Mouse (Mus musculus) kidney, postnatal 14 days (tissue): ENCODE results near the gene Gpr162.
"Not testable (repeated sequence)": the region's sequence is repeated elsewhere in the genome, so short reads cannot be mapped to it uniquely, and the experiment has no call there.

Source experiments
- DNase-seq: peaks from one replicate; pipeline ENCODE4 v3.0.0; 2022; ENCODE audit warnings: mixed read lengths

Gpr162 gene

DNA sequence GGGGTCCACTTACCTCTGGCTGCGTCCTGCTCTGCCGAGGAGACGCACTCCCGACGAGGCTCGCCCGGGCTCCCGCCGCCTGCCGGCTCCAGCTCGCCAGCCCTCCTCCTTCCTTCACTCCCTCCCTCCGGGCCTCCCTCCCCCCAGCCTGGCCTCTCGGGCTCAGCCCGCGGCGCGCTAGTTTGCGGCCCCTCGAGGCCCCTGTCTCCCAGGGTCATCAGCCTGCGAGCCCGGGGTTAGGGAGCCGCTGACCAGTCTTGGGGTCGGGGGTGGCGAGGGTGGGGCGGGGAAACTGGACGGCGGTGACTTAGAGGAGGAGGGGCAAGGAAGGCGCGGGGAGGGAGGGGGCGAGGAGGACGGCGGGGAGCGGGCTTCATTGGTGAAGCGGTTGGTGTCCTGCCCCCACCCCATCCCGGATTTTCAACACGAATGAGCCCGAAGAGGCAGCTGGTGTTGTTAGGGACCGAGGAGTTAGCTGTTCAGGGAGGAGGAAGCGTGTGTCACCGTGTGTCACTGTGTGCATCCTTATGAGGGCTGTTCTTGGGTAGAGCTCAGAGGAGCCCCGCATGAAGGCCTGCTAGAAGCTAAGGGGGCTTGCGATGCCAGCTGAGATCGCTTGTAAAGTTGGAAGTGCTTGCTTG is at the start of gene Gpr162:
Gene Gpr162, minus strand, starts transcription at position 326 of the 641 bp plus-strand sequence.
- DNase-seq: peak; percentile 68

DNA sequence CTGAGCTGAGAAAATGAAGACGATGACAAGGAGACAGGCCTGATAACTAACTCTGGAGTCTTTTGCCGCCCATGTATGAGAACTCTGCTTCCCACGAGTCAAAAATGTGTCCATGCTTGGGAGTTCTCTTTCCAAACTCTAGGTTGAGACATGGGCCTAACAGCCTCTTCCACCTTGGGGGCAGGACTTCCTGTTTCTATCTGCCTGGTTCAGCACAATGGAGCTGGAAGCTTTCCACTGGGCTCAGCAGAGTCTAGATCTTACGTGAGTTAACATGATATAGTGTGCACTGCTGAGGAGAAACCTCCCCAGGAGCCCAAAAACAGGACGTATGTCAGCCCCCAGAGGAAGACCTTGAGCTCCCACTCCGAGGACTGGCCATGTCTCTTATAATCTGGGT is 49.4 kb upstream of the Gpr162 start:
- no peak for DNase-seq

DNA sequence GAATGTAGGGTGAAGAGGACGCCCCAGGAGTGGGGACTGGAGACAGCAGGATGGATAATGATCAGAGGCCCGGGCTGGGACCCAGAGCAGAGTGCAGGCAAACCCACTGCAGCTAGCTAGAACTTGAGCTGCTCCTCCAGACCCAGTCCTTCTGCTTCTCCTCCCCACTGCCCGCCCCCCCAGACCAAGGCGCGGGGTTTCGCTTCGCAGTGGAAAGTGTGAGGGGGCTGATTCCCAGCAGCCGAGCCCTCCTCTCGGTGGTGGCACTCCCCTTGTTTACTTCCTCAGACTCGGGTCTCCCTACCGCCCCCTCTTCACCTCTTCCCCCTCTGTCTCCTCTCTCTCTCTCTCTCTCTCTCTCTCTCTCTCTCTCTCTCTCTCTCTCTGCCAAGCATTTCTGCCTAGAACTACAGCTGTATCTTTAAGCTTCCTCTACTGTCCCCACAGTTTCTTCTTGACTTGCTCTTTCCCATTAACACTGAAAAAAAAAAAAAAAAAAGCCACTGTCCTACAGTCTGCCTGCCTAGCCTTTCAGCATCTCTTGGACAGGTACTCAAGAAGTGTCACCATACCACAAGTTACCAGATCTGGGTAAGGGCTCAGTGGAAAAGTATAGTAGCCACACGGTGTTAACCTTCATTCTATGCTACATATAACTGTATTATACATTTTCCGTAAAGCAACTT is 47.9 kb upstream of the Gpr162 start, which contains the start of gene Lag3:
Gene Lag3, minus strand, starts transcription at position 173 of the 686 bp plus-strand sequence.
- no peak for DNase-seq

DNA sequence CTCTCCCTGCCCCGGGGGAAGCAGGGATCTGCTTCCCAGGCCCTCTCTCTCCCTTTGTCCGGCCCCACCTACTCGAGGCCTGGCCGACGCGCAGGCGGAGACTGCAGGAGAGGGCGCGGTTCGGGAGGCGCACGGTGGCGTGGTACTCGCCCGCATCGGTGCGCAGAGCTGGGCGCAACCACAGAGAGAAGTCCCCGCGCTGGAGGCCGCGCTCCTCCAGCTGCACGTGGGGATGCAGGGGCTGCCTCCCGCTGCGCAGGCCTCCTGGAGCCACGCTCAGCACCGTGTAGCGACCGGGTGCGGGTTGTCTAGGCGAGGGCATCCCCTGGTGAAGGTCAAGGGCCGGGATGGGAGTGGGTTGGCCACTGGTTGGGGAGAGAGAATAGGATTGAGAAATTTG is 46.2 kb upstream of the Gpr162 start:
- DNase-seq: no peak

DNA sequence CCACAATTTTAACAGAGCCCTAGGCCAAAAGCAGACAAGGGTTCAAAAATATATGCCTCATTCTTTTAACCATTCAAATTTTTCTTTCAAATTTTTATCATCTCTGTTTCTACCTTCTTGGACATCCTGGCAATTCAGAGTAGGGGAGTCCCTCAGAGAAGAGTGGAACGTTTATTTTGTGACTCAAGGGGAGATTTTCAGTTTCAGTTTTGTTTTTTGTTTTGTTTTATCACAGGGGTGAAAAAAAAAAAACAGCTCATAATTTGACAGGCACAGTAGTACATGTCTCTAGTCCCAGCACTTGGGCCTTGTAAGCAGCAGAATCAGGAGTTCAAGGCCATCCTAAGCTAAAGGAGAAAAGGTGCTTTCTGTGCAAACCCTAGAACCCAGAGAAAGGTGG is 44.0 kb upstream of the Gpr162 start:
- DNase-seq: no peak

DNA sequence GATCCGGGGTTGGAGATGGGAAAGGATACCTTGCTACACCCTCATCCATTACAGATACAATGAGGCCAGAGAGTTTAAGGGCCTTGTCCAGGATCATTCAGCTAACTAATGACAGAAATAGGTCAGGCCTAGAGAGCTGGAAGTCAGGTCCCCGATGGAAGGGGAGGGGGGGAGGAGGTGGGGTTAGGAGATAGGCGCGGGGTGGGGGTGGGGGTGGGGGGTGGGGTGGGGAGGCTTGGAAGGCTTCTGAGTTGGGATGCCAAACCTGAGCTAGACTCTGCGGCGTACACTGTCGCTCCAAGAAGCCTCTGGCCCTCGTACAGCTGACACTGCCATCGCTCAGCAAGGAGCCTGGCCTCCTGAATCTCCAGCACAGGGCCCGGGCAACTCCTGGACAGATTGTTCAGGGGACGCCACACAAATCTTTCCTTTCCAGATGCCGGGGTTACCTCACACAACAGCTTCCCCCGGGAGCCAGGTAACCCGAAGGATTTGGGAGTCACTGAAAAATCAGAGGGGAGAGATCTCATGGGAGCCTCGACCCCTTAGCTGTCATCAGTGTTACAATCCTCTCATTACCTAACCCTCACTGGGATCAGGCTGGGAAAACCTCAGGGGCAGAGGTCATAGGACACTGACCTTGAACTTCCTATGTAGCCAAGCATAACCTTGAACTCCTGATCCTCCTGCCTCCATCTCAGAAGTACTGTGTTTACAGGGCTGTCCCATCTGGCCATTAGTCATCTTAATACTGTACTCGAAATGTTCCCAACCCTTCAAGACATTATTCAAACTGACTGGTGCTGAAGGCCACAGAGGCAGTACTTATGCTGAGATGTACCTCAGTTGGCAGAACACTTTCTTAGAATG is 41.4 kb upstream of the Gpr162 start:
- no peak for DNase-seq

DNA sequence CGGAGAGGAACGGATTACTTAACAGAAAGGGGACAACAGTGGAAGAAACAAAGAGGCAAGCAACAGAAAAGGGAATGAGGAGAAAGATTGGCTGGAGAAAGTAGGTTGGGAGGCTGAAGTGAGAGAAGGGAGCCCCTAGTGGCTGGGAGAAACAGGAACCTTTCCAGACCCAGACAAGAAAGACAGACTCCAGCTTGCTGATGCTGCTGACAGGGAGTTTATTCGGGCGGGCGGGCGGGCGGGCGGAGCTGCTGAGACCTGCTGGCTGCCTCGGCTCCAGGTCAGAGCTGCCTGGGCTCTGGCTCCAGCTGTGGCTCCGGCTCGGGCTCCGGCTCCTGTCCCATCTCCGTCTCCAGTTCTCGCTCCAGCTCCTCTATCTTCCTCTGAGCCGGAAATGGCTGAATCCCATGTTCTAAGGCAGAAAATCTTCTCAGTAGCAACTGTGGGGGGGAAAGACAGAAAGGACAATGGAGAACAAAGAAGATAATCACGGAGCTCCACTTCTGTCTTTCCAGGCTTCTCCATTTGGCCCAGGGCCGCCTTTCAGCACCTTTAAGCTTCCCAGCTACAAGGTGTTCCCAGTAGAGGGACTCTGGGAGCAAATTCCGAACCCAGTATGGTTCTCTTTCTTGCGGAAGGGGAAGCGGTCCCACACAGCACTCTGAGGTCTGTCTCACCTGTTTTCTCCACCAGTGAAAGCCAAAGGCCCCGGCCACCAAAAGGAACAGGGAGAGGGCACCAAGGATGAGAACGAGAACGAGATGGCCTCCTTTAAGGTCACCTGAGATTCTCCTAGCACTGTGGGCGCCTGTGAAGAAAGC is 40.6 kb upstream of the Gpr162 start:
- peak; percentile 89 for DNase-seq

DNA sequence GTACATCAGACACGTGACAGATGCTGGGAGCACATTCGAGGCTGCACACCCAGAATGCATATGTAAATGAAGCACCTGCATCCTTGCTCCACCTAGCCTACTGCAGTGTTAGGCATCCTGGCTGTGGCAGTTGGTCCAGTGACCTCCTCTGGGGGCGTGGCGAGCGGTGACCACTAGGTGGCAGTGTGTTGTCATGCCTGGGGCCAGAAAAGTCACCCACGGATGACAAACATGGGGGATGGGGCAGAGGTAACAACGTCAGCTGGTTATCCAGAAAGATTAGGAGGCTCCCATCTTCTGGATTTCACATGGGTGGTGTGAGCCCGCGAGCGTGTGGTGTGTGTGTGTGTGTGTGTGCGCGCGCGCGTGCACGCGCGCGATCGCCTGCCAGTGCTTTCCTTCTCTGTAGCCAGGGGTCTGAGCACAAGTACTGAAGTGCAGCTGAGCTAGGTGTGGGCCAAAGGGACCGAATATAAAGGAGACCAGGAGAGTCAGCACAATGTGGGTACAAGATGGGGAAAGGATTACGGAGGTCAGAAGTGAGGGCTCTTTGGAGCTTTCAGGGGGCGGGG is 39.9 kb upstream of the Gpr162 start:
- peak; percentile 96 for DNase-seq

DNA sequence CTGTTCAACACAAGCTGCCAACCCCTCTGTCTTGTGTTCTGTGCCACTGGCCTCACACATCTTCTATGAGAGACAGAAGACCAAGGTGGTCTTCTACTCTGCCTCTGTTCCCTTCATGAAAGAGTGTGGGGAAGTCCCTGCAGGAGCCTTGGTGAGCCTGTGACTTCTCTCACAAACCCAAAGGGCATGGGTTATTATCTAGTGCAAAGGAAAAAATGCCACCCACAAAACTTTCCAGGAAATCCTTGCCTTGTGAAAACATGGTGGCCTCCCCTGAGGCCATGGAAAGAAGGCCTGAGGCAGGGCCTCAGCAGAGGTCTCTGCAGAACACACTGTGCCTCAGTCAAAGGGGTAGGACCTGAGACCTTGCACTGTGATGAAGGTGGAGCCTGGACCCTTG is 38.1 kb upstream of the Gpr162 start:
- no peak for DNase-seq

DNA sequence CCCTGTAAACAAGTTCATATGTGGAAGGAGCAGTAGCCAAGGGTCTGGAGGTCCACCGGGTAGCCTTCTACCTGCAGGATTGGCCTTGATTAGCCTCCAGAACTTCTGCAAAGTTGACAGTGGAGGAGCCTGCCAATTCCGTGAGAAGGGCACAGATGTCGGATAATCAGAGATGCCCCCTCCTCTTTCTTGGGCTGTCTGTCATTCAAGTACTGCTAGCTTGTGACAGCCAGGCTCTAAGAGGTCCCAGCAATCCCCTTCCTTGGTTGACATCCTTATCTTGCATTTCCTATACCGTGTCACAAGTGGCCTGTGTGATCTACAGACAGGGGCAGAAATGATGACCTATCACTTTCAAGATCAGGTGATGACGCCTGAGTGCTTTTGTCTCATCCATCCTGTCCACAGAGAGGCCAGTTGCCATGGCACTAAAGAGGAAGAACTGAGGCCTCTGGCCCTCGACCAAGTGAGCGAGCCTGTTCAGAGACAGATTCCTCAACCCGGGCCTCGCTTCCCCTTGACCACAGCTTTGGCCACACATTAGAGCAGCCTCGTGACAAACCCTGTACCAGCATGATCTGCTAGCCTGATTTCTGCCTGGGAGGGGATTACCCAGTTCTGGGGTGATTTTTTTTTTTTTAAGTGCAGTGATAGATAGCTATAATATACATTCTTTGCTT is 37.2 kb upstream of the Gpr162 start:
- no peak for DNase-seq

DNA sequence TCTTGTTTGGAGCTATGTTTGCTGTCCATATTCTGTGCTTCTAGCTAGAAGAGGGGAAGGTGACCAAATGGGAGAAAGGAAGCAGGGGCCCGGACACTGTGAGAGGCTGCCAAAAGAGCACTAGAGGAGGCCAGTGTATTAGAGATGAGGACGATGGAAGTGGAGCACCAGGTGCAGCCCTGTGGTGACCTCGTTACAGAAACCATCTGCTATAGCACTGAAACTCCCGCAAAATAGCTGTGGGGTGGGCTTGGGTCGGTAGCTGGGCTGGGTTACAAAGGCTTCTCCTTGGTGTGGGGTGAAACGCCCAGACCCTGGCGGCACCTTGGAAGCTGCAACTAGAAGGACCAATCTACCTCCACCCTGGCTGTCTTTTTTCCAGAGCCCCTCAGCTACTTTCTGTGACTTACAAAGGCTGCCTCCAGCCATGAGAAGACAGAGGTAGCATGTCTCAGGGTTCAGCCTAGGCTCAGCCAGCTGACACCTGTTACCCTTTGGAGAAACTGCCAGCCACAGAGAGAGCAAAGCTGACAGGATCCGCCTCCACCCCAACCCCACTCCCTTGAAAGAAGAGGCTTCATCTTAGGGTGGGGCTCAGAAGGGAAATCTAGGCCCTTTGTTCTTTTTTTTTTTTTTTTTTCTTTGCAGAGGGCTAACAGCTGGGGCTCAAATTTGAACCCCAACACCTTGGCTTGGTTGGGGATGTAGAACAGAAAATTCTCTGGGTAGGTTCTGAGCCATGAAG is 36.4 kb upstream of the Gpr162 start:
- no peak for DNase-seq

DNA sequence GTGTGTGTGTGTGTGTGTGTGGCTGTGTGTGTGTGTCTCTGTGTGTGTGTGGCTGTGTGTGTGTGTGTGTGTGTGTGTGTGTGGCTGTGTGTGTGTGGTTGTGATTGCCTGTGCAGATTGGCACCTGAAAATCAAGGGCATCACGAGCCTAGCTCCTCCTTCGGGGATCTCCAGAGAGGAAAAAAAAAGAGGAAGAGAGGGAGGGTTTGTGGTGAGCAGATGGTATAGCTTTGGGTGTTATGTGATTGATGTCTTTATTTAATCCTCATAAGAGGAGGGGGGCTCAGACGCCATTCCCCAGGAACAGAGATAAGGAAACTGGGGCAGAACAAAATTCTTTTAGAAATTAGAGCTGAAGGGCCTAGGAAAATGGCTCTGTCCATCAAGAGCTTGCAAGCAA is 34.6 kb upstream of the Gpr162 start:
- DNase-seq: no peak

DNA sequence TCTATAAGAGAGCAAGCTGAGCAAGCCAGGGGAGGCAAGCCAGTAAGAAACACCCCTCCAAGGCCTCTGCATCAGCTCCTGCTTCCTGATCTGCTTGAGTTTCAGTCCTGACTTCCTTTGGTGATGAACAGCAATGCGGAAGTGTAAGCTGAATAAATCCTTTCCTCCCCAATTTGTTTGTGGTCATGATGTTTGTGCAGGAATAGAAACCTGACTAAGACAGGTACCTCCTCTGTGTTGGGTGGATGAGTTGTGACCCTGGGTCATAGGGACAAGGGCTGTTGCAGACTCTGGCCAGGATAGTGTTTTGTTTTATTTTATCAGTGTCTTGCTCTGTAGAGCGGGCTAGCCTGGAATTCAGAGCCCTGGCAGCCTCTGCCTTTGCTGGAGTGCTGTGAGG is 30.3 kb upstream of the Gpr162 start:
- not testable (repeated sequence) for DNase-seq

DNA sequence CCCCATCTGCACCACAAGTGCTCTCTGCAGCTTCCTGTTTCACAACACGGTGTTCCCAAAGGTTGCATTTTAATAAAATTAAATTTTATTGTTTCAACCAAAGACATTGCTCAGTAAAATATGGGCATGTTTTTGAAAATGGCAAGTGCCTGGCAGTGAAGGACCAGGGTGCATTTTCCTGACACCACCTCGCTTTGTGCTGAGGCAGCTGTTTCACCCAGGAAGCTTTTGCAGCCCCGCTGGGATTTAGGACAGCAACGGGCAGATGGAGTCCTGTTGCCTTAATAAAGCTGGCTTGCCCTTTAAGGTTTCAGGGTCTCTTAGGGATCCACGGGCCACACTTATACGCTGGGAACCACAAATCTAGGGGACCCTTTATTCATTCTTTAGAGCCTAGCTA is 27.2 kb upstream of the Gpr162 start:
- no peak for DNase-seq

DNA sequence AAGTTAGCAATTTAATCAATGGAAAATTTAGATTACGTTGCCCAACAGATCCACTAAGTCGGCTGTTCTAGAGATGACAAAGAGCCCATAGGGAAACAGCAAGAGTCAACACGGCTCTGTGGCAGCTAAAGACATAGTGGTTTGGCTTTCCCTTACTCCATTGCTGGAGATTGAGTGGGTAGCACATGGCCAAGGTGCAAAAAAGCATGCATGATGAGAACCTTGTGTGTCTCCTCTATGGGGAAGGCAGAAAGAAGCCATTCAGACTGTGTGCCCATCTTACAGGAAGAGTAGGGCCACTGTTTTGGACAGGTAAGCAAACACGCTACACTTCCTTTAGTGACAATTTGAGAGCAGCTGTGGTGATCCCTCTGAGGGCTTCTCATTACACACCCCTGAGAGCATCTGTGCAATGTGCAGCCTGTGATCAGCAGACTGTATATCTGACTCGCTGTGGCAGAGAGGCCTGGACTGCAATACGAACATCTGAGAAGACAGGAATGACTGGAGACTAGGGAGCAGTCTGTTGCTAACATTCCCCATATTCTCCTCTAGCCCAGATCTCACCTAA is 24.9 kb upstream of the Gpr162 start:
- DNase-seq: no peak

DNA sequence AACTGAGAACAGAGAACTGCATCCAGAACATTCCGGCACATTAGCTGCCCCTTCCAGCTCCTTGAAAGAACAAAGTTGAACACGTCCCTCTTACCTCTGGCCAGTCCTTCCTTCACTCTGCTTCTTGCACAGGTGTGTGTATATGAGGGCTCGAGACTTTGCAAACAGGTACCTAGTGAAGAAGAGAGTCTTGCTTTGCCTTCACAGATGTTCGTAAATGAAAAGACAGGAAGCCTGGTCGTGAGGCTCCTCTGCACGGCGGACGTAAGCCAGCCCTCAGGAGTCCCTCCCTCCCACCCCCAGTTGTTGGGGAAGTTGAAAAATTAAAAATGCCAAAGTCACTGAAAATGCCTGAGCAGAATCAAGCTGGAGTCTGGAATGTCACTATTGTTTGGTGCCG is 24.2 kb upstream of the Gpr162 start, which contains the start of gene Cd4:
Gene Cd4, minus strand, starts transcription at position 236 of the 400 bp plus-strand sequence.
- DNase-seq: no peak

DNA sequence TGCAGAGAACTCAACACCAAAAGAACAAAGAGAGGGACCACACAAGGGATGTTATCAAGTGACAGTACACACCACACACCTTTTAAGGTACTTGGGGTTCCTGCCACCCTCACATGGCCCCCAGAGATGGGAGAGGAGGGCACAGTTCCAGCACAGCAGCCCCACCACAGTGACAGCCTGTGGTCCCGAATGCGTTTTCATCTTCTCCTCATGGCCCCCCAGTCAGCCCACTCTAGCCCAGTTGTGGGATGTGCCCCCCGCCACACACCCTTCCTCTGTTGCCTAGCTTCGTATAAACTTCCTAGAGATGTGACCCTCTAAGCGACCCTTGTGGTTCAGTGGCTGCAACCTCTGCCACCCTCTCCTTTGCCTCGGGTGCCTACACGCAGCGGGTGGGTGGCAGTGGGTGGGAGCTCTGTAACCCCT is 22.2 kb upstream of the Gpr162 start:
- DNase-seq: no peak

DNA sequence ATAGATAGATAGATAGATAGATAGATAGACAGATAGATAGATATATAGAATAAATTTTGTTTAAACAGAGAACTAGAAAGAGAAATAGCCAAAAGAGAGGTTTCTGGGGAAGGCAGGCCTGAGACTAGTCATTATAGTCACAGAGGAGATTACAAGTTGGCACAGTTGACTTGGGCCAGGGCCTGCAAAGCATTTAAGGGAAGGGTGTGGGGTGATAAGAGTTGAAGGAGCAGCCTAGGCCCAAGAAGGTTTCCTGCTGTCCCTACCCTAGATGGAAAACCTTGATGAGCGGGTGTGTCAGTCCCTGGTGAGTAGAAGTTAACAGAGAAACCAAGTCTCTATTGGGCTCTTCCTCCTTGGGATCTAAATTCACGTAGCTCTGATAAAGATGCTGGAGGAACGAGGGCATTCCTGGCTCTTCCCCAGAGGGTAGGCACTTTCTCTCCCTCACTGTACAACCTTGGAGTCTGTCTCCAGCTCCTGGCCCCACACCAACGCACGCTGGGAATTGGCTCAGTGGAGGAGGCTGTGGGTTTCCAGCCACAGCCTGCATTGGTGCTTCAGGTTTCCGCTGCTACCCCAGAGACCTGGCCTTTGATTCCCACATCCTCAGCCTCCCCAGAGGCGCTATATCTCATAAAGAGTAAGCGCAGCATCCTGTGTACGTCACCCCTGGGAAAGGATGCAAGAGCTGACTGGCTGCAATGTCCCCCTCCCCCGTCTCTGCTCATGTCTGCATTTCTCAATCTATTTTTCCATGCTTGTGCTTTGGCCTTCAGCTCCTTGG is 21.1 kb upstream of the Gpr162 start:
- DNase-seq: peak; percentile 25

DNA sequence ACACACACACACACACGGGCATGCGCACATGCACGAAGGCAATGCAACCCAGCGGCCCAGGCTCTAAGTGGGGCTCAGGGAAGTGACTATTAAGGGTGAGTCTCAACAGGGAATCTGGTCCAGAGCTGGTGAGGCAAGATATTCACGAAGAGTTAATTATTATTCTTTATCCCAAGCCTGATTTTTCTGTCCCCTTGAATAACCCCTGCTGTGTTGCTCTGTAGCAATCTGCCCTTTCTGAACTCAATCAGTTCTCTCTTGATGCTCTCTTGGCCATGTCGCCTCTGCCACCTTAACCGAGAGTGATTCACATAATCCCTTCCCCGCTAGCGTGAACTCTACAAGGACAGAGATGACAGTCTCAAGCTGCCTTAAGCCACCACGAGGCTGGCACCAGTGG is 19.6 kb upstream of the Gpr162 start:
- DNase-seq: no peak

DNA sequence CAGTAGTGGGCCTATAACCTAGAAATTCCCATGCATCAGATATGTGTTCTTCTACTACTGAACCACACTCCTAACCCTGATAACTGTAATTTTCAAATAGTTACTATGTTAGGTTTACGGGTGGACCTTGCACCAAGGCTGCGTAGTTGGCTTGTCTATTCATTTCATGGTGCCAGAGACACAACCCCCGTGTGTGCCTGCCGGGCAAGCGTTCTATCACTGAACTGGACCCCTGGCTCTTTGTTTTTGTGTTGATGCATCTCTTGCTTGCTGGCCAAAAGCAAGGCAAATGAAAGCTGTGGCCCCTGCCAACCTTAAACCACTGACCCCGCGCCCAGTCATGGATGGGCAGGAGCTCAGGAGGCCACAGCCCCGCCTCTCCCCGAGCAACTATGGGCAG is 18.0 kb upstream of the Gpr162 start:
- no peak for DNase-seq
